Mouse (Mus musculus): ENCODE data around the gene Pdcd2.

- TF ChIP-seq EP300 (IDR thresholded peaks at IDR 0.05; ENCODE audit: insufficient read depth, low read depth, low read length) (no peak), CTCF (IDR thresholded peaks at IDR 0.05) (no peak), POLR2A (IDR thresholded peaks at IDR 0.05; ENCODE audit: insufficient read depth, low read depth, low read length) (no peak)
These were observed 8.8 kb upstream of the Pdcd2 start for GRCm38 (mm10) chr17:15535943-15536342.

Measured in heart, adult 2 months (tissue).